Mouse (Mus musculus) fibroblast of lung, adult 2 months (primary cell): ENCODE results near the gene Efcab10.

Experiments used
- DNase-seq: peaks from one replicate; pipeline ENCODE4 v3.0.0-alpha.2; 2011; ENCODE audit warnings: low read depth

Gene Efcab10

GRCm38 (mm10) chr12:33427726-33428125 is 33.1 kb downstream of the Efcab10 start:
- DNase-seq: no peak

- peak; percentile 86 for DNase-seq
Observed at GRCm38 (mm10) chr12:33429387-33430160, 34.9 kb downstream of the Efcab10 start, which contains the start of gene Twistnb. Gene Twistnb (plus strand): TSS chr12:33429635.

DNA sequence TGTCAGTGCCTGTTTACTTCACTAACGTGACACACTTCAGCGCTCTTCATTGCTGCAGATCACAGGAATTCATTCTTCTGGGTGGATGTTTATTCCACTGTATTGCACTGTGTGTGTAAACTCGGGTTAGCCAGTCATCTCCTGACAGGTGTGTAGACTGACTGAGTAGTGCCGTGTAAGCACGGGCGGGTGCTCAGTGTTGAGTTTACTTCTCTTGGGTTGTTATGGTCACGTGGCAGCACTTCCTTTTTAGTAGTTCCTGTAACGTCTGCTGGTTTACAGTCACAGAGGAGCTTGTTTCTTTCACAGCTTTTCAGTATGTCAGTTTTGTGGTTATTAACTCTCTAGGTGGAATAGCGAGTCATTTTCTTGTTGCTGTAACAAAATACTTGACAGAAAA is 39.2 kb downstream of the Efcab10 start:
- DNase-seq: no peak

DNA sequence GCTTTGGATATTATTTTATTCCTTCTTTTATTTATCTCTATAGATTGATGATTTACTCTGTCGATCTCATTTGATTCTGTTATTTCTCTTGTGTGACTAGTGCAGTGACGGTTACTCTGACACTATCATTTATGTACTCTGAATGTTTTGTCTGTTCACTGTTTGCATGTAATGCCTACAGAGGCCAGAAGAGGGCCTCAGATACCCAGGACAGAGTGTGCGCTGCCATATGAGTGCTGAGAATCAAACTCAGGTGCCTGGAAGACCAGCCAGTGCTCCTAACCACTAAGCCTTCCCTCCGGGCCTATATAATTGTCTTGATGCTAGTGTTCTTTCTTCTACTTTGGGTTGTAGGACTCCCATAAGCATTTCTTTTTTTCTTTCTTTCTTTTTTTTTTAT is 40.1 kb downstream of the Efcab10 start:
- DNase-seq: no peak
